Mouse (Mus musculus) megakaryocyte, adult 5-6 weeks (primary cell): ENCODE measurements around the gene Galc. TPM values are rescaled to one million over a fixed set of nuclear protein-coding genes. Genes with fewer than 3 reads are reported as not detected.

ENCODE experiments used
- ATAC-seq: 2 replicates; pipeline ENCODE4 v1.8.0; 2016; ENCODE audit warnings: mild to moderate bottlenecking, inconsistent platforms; ENCODE audit not compliant: poor library complexity, severe bottlenecking
- total RNA-seq, 2 experiments: library from RNA; stranded (forward) in 1 of 2; stranded (reverse) in 1 of 2; fragments of 153-499, 151-499 nt in 1 of 2; fragments of 221-1000, 200-1000 nt in 1 of 2; gene quantifications; 2 replicates each; pipeline versions ENCODE4 v1.2.3 to v1.2.4; 2015 to 2017

Galc gene
- total RNA-seq, 2 experiments from 2014 or later = 8.3 to 25.5 TPM

DNA sequence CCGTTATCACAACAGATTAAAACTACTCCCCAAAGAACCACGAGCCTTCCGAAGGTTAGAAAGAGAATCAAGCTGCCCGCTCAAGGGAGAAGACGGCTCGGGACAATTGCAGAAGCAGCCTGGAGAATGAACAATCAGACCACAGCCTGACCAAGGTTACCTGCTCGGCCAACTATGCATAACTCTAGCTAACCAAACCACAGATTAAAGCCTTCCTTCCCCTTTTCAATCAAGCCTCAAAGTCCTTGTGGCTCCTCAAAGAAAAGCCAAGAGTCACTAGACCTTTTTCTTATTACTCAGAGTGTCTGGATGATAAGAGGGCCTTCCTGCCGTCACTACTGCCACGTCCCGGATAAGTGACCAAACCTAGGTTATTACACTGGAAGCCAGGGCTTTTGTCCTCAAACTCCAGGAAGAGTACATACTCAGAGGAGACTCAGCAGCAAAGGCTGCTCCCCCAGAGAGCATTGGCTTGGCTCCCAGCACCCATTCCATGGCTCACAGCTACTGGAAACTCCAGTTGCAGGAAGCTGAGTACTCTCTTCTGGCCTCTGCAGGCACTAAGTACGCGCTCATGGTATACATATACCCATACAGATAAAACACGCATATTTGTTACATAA is 3.8 kb downstream of the Galc start:
- ATAC-seq = peak; percentile 42

DNA sequence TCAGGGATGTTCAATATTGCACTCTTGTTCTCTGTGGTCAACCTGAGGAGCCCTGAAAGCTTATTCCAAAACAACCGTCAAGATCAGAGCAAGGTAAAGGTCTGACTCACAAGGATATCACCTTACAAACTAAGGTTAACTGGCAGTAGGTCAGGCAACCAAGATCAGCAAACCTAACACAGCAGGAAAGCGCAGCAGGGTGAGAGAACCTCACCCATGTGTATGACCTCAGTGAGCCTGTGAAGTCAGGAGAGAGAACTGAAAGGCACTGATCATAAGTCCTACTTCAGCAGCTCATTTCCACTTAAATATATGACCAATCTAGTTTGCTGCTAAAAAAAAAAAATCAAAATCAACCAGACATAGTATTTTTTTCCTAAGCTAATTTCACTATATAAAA is 6.8 kb downstream of the Galc start:
- ATAC-seq = no peak

DNA sequence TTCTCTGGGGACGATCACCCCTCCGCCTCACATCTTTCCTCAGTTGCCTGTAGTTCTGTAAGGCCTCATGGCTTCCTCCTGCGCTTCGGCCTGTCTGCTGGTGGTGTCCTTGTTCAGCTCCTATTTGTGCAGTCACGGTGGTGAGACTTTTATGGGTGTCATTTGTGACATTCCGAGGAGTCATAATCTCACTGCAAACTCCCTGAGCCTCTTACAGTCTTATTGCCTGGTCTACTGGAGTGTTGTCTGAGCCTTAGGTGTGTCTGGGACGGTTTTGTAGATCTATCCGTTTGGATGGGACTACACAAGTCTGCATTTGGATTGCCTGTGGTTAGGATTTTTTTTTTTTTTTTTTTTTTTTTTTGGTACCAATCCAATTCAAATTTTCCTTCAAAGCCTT is 8.9 kb downstream of the Galc start:
- no peak for ATAC-seq

DNA sequence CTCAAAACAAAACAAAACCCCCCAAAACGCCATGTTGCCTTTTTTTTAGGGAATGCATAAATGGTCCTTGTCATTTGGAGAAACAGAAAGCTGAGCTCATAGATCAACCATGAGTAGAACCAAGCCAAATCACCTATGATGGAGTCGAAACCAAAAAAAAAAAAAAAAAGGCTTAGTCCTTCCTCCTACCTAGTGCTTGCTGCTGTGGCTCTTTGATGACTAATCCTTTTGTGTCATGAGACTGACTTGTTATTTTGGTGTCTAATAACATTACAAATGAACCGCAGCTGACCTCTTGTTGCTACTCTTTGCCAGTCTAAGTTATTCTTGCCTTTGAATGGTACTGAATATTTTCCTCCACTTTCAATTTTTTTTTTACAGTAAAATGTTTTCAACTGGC is 9.6 kb downstream of the Galc start:
- ATAC-seq = peak; percentile 61

DNA sequence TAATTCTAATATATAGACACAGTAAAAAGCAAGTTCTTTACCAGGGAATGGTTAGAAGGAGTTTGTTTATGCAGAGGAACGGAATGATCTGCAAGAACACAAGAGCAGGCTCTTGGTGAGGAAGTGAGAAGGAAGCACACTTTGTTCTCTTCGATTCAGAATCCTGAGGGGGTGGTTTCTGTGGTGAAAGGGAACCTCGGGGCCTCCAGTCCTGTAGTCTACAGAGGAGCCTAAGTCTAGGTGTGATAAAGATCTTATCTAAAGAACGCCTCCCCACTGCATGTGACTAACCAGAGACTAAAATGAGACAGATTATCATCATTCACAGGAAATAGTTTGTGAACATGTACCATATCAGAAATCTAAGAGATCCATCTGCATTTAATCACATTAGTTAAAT is 12.4 kb downstream of the Galc start:
- peak; percentile 88 for ATAC-seq

DNA sequence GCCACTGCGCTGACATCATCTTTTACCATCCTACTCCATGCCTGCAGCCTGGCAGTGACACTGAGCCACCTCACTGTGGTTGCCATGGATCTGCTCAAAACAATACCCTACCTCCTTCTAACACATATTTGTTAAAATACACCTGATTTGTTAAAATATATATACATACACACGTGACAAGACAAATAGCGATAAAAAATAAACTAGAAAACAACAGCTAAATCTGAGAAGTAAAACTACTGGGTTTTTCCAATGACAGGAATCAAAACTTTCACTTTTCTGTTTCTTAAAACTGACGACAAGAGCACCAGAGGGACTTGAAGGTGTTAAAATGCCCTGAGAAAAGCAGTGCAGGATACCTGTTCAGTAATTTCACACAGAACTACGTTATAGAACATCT is 14.4 kb downstream of the Galc start:
- no peak for ATAC-seq

DNA sequence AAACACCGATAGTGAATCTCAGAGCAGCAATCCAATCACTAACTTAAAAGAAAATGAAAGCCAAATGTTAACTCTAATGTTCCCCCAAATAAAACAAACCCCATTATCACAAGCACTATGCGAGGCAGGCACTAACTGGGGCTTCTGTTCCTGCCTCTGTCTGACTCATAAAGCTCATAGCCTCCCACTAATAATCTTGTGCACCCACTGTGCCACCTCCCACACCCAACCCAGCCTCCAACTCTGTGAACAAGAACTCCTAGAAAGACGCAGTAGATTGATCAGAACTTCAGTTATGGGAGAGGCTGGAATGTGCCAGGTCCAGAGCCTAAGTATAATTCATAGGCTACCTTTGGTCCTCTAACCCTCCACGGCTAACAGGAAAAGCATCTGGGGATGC is 15.1 kb downstream of the Galc start:
- ATAC-seq = no peak

DNA sequence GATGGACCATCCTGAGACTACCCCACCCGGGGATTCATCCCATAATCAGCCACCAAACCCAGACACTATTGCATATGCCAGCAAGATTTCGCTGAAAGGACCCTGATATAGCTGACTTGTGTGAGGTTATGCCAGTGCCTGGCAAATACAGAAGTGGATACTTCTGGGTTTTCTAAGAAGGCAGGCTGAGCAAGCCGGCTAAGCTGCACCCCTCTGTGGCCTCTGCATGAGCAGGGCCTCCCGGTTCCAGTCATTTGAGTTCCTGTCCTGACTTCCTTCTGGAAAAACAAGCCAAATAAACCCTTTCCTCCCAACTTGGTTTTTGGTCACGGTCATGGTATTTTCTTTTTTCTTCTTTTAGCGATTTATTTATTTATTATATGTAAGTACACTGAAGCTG is 20.8 kb downstream of the Galc start:
- peak; percentile 38; the same call in 1 of the 2 replicates for ATAC-seq

DNA sequence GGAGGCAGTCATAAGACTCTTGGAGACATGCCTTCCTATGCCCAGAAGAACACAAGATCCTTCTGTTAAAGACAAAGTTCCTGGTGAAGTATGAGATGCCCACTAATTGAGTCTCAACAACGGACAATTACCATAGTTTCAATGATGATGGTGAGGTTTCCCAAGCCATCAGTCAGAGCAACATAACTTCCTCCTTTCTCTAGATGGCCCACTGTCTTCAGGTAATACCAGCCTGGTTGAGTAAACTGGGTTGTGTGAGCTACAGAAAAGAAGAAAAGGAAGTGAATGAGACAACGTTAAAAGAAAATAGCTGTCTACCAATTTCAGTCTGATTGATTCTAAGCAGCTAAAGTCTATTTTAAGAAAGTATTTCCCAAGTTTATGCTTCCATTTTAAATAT is 32.2 kb downstream of the Galc start:
- ATAC-seq = peak; percentile 87

DNA sequence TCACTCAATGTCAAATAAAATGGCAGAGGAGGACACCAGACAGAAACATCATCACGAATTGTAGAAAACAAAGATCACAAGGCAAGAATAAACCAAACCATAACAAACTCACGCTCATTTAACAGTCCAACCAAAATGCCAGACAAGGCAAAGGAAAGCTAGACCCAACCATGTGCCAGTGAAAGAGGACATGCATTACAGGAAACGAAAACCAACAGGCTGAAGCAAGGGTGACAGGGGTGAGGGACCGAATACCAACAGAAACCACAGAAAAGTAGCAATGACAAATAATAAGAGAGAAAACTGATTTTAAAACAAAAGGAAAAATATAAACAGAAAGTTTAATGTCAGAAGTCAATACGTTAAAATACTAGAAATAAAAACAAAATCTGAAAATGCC is 36.0 kb downstream of the Galc start:
- no peak for ATAC-seq

DNA sequence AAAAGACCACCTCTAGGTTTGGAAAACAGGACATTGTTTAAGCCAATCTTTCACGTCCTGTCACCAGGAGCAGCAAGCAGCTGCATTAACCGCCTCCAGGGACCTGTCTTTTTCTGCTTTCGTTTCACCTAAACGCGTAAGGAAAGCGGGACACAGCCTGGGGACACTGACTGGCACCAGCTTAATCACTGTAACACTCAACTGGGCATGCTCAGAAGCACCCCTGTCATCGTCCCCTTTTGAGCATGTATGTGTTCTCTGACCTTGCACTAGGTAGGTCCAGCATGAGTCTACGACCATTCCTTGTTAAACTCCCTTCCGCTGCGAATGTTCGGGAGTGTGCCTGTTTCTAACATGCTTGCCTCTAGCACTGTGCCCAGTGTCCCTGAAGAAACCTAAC is 42.8 kb downstream of the Galc start:
- ATAC-seq = no peak

DNA sequence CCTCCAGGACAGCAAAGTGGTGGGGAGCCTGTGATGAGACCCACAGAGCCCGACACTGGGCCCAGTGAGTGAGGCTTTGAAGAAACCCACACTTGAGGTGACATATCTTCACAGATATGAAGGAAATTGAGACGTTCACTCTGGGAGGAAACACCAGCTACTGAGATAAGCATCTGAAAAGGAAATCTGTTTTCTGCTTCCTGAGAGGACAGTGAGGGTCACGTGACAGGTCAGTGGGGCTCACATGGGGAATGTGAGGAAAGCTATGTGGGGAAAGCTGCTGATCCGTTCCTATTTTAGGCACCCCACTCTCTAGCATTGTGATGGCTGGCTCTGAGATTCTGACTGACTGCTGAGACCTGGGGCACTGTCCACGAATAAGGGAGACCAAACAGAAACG is 43.7 kb downstream of the Galc start:
- ATAC-seq = peak; percentile 41

DNA sequence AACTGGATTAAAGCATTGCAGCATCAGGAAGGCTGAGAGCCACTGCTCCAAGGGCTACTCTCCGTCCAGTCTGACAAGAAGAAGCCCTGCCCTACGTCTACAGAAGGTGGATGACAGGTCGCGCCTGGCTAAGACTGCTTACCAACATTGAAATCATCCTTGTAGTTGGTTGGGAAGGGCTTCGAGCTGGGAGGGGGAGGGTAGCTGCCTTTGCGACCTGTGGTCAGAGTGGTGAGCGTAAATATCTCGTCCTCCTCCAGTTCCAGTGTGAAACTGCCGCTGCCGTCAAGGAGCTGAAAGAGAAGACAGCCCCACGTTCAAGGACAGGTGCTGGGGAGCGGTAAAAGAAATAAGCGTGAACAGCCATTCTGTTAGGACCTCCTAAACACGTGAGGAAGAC is 45.1 kb downstream of the Galc start:
- no peak for ATAC-seq

DNA sequence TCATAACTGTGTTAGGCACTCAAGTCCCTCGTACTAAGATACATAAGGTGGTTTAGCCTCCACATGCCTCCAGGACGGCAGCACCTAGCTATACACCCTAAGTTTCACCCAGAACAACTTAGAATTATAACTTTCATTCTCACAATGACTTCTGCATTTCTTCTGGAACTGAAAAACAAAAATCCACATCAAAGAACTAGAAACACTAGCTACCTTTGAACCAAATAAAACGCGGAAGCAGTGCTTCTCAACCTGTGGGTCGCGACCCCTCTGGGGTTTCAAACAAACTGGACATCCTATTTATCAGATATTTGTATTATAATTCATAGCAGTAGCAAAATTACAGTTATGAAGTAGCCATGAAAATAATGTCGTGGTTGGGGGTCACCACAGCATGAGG is 45.5 kb downstream of the Galc start:
- no peak for ATAC-seq

DNA sequence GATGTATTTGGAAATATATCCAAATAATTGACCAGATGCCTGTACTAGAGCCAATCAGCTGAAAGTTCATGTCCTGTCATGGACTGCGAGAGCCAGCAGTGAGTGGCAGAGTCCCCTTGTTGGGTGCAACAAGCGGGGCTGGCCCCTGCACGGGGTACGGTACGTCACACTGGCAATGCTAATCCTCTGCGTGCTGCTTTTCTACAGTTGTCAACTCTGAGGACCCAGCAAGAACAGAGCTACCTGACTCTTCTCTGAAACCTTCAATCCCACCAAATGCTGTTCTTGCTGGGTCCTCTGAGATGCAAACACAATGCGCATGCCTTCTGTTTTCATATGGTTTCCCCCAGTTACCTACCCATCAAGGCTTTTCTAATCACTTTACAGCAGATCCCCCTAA is 45.9 kb downstream of the Galc start:
- ATAC-seq = no peak

DNA sequence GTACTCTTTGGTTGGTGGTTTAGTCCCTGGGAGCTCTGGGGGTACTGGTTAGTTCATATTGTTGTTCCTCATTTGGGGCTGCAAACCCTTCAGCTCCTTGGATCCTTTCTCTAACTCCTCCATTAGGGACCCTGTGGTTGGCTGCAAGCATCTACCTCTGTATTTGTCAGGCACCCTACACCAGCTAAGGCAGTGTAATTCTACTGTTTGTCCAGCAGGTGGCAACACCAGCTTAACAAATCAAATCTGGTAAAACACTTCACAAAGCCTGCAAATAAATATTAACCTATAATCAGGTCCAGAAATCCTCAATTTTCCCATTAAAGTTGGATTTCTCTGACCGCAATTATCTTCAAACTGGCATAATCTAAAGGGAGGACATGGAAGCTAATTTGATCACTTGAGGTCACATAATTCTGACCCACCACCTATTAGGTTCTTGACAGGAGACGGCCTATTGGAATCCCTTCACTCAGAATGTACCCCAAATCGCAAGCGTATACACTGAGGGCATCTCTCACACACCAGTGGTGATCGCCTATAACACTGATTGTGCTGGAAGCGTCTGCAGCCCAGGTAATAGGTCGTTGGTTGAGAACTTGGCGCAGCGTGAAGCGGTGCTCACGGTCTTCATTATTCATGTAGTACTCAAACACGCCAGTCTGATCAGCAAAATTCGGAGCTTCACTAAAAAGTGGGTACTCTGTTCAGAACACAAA is 46.6 kb downstream of the Galc start:
- peak; percentile 73 for ATAC-seq

DNA sequence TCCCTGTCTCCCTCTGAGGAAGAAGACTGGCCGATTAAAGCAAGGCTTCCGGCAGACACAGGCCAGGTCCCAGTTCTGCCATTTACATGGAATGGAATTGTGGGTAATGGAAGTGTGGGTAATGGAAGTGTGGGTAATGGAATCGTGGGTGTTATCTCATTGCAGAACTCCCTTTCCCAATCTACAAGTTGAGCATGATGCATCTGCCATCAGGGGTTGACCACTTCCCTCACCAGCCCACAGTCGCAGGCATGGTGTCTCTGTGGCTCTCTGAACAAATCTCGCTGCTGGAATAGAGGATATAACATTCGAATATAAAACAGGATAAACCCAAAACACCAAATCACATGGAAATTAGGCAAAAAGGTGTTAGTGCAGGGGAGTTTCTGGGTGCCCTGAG is 48.8 kb downstream of the Galc start:
- ATAC-seq = peak; percentile 36; the same call in 1 of the 2 replicates

DNA sequence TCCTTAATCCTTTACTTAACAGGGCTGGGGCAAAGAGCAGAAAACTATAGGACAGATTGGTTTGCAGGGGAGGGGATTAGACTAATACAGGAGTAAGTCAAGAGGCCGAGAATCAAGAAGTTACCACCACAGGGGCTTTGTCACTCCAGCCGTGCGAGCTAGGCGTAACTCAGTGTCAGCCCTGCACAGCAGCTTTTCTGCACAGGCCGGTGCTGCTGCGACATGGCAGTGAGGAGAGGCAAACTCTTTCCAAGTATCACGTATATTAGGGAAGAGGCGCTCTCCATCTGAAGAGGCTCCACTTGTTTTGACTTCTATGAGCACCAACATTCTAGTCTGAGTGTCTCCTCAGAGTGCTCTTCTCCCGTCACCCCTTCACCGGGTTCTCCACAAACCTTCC is 51.2 kb downstream of the Galc start:
- no peak for ATAC-seq

DNA sequence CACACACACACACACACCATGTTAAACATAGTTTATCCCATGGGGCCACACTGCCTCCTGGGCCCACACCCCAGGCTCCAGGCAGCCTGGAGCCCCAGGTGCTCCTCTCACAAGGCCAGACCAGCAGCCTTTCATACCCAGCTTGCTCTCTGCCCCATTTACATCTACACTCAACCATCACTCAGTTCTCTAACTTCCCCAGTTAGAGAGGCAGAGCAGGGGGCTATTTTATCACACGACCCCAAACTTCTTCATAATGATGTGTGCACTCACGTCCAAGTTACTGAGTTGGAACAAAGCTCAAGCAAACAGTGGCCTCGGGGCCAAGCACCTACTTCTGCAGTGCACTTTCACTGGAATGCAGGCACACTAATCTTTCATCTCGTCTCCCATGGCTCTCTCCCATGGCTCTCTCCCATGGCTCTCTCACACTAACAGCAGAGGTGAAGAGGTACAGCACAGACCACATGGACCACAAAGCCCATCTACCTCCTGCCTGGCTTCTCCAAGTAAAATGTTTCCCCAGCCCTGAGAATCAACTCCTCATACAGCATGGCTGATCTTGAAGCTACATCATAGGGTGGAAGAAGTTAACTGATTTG is 53.7 kb downstream of the Galc start:
- no peak for ATAC-seq

DNA sequence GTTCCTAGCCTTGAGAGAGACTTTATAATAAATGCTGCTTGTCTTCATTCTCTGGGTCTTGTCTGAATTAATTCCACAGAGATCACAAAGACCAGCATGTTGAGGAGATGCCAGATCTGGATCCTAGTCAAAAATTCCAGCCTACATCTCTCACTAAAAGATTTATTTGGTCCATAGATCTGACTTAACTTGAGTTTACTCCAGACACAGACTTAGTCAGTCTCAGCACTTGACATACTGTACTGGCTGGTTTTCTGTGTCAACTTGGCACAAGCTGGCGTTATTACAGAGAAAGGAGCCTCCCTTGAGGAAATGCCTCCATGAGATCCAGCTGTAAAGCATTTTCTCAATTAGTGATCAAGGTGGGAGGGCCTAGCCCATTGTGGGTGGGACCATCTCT is 61.9 kb downstream of the Galc start:
- ATAC-seq = no peak

DNA sequence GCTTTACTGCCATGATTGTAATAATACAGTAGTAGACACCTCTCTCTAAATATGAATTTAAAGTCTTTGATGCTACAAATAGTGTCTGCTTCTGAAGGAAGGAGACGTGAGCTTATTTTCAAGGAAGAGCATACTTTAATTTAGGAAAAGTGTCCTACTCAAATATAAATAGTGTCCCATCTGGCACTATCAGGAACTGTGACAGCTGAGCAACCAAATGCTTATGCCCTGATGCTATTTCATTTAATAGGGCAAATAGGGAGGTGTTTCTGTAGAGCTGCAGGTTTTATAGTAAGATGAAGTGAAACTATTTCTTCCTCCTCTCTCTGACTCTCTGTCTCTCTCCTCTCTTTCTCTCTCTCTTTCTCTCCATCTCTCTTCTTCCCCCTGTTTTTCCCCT is 69.1 kb downstream of the Galc start:
- ATAC-seq = no peak

DNA sequence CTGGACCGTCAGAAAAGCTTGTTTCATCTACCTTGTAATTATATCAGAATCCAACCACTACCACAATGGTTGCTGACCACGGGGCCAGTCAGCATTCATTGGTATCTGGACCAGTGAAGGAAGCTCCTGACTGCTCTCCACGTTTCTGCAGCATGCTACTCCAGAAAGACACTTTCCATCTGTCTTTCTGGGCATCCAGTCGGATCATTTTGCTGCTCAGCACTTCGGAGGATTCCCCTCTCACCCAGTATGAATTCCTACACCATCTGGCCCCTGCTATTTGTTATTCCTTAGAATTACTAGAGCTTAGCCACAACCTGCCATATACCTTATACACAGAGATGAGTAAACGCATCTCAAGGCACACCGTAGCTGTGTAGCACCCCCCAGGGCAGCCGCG is 70.2 kb downstream of the Galc start:
- ATAC-seq = no peak
